Mouse (Mus musculus): Measurements from ENCODE around the gene Pde4b. TPM values are rescaled to one million over a fixed set of nuclear protein-coding genes. Genes with fewer than 3 reads are reported as not detected.

Pde4b gene
- polyA plus RNA-seq, 1 experiment from 2014 or later: 12.1 TPM

DNA sequence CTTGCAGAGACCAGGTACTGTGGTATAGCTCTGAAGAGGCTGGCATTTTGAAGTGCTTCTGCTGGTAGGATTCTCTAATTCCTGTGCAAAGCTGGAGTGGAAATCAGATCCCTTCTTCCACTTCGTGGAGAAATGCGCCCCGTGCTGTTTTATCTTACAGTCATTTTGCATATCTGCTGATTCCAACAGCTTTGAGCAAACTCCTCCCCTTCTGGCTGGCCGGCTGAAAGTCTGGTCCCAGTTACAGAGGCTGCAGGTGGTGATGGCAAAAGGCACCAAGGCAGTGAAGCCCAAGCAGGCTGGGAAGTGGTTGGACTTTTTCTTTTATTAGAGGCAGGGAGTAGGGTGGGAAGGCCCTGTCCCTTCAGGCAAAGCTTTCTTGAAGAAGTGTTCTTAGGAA is 481.2 kb downstream of the Pde4b start:
- Histone ChIP-seq H3K36me3 (no peaks in the 10 kb centered on the region), H3K4me3 (replicated peaks) (no peak overlapping the region), H3K4me1 (peaks cover 28% of the 10 kb centered on the region; the same call in 1 of the 2 replicates), H3K27me3 (replicated peaks) (no peaks in the 10 kb centered on the region), H3K9me3 (no peaks in the 10 kb centered on the region), H3K27ac (peak overlapping the region; percentile 60), H3K9ac (no peak overlapping the region), H3K4me2 (peak overlapping the region; percentile 84)
- WGBS: 2% methylated on average over 4 of the region's 4 CpGs
- peak; percentile 25; the same call in 1 of the 2 replicates for ATAC-seq (ENCODE audit: insufficient read depth, low FRiP score, low read depth)

DNA sequence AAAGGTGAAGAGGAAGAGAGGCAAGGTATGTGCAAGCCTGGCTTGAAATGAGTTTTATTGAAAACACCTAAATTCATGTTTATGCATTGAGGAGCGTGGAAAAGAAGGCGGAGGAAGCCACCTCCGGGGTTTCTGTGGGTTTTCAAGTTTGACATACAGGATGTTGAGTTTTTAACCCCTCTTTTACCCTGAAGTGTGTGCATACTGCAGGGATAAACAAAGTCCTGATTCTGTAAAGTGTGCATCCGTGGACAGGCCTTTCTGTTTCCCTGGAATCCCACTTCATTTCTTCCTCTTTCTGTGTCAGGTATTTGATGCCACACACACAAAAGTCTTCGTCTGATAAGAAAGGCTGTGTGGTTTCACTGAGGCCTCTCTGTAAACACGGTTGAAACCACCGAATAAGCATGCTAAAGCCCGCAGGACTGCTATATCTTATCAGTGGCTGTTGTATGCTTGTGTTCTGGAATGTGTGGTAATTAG is 481.8 kb downstream of the Pde4b start:
- Histone ChIP-seq H3K27me3 (replicated peaks) (no peaks in the 10 kb centered on the region), H3K36me3 (no peaks in the 10 kb centered on the region), H3K9ac (no peak overlapping the region), H3K4me1 (peaks cover 28% of the 10 kb centered on the region; the same call in 1 of the 2 replicates), H3K4me3 (replicated peaks) (0 out of 2 replicates have a peak overlapping the region, but pooled peaks have one; percentile 8), H3K9me3 (no peaks in the 10 kb centered on the region), H3K27ac (peak overlapping the region; percentile 60), H3K4me2 (peak overlapping the region; percentile 84)
- no peak for ATAC-seq (ENCODE audit: insufficient read depth, low FRiP score, low read depth)
- 15% methylated on average over 8 of the region's 8 CpGs for WGBS

- H3K9me3 ChIP-seq: no peaks in the 10 kb centered on the region
- WGBS: under 1% methylated on average over 20 of the region's 20 CpGs
- ATAC-seq (ENCODE audit: insufficient read depth, low FRiP score, low read depth): peak; percentile 72
- peak overlapping the region; percentile 88 for H3K27ac ChIP-seq
- peaks cover 28% of the 10 kb centered on the region; the same call in 1 of the 2 replicates for H3K4me1 ChIP-seq
- H3K4me3 ChIP-seq (replicated peaks): peak overlapping the region; percentile 53
- no peaks in the 10 kb centered on the region for H3K36me3 ChIP-seq
- no peaks in the 10 kb centered on the region for H3K27me3 ChIP-seq (replicated peaks)
- H3K4me2 ChIP-seq: peak overlapping the region; percentile 84
- peak overlapping the region; percentile 53 for H3K9ac ChIP-seq
These were observed 482.8 kb downstream of the Pde4b start for GRCm38 (mm10) chr4:102569950-102570765.

DNA sequence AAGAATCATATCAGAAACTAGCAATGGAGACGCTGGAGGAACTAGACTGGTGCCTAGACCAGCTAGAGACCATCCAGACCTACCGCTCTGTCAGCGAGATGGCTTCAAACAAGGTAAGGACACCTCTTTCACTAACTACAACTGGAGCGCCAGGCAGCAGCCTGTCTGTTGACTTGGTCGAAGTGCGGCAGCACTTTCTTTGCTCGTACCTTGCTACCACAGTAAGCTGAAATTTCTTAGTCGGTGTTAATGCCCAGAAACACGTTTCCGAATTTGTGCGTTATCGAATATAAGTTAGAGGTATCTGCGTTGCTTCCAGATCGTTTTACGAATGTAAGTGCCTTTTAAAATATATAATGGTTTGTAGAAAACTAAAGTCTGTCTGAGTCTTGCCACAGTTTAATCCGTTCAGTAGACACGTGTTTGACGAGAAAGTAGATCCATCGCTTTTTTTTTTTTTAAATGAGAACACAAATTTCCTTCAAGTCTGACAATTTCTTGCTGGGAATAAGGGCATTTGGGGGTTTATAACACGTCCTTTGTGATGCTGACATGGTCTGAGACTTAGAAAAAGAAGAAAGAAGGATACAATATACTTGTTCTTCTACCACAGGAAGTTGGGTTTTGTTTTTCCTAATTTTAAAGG is 483.5 kb downstream of the Pde4b start:
- peak; percentile 15; the same call in 1 of the 2 replicates for ATAC-seq (ENCODE audit: insufficient read depth, low FRiP score, low read depth)
- peaks cover 28% of the 10 kb centered on the region; the same call in 1 of the 2 replicates for H3K4me1 ChIP-seq

DNA sequence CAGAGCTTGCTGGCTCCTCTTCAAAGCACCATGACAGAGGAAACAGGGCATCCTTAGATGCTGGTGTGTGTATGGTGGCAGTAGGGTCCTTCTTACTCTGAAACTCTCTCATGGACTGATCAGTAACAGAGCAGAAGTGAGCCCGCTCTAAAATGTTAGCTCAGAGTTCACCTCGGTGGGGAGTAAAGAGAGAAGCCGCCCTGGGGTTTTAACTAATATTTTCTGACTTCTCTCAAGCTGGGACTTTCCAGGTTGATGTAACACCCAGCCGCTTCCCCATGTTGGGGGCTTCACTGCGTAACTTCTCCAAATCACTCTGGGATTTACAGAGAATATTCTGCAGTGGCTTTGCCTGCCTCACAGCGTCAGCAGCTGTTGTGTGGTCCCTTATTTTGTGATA is 484.7 kb downstream of the Pde4b start:
- no peak overlapping the region for H3K27ac ChIP-seq
- WGBS: 67% methylated on average over 6 of the region's 6 CpGs

More for the DNA sequence above, 483.5 kb downstream of the Pde4b start:
- WGBS: 2% methylated on average over 20 of the region's 20 CpGs
- Histone ChIP-seq H3K9me3 (no peaks in the 10 kb centered on the region), H3K4me2 (peak overlapping the region; percentile 84), H3K36me3 (no peaks in the 10 kb centered on the region), H3K27me3 (replicated peaks) (no peaks in the 10 kb centered on the region), H3K27ac (peak overlapping the region; percentile 88), H3K9ac (peak overlapping the region; percentile 53), H3K4me3 (replicated peaks) (peak overlapping the region; percentile 53)

DNA sequence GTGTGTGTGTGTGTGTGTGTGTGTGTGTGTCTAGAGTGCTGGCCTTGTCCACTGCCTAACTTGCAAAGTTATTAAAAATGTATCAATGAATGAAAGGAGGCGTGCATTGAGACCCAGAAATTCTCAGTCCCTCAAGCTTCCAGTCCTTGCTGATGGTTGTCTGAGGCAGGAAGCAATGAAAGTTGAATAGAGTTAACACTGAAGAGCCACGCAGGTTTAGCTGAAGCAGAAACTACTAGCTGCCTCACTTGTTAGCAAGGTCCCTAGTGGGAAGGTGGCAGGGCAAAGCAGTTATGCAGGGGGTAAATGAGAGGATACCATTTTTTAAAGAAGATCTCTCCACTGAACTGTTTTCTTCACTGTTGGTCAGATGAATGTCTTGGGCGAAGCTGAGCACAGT is 485.2 kb downstream of the Pde4b start:
- no peak for ATAC-seq (ENCODE audit: insufficient read depth, low FRiP score, low read depth)
- WGBS: 73% methylated on average over 3 of the region's 3 CpGs
- H3K4me3 ChIP-seq (replicated peaks): peak overlapping the region; percentile 28; the same call in 1 of the 2 replicates
- H3K9me3 ChIP-seq: no peaks in the 10 kb centered on the region
- H3K27ac ChIP-seq: no peak overlapping the region
- H3K4me2 ChIP-seq: peak overlapping the region; percentile 42; the same call in 1 of the 2 replicates
- H3K4me1 ChIP-seq: peaks cover 22% of the 10 kb centered on the region; the same call in 1 of the 2 replicates
- no peaks in the 10 kb centered on the region for H3K27me3 ChIP-seq (replicated peaks)
- H3K9ac ChIP-seq: no peak overlapping the region
- H3K36me3 ChIP-seq: no peaks in the 10 kb centered on the region

More for the DNA sequence above, 484.7 kb downstream of the Pde4b start:
- Histone ChIP-seq H3K4me3 (replicated peaks) (peak overlapping the region; percentile 28), H3K9ac (no peak overlapping the region), H3K9me3 (no peaks in the 10 kb centered on the region), H3K4me1 (peaks cover 27% of the 10 kb centered on the region; the same call in 1 of the 2 replicates), H3K36me3 (no peaks in the 10 kb centered on the region), H3K4me2 (peak overlapping the region; percentile 42), H3K27me3 (replicated peaks) (no peaks in the 10 kb centered on the region)
- ATAC-seq (ENCODE audit: insufficient read depth, low FRiP score, low read depth): no peak

DNA sequence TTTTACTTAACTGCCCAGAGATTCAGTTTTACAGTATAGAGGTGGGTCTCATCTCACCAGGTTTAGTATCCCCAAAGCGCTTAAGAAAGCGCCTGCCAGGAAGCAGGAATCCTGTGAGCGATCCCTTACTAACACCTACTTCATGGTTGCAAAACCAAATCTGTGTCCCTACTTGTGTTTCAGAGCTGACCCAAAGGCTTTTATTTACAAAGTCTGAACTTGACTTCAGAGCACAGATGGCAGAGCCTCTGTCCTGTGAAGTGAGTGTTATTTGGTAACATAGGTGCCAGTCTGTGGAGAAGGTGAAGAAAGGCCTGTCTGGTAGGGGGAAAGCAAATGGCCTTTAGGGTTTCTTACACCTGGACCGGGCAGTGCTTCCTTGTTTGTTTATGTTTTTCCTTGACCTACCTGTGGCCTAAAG is 486.0 kb downstream of the Pde4b start:
- H3K4me2 ChIP-seq: 0 out of 2 replicates have a peak overlapping the region, but pooled peaks have one; percentile 42
- no peaks in the 10 kb centered on the region for H3K9me3 ChIP-seq
- no peak overlapping the region for H3K27ac ChIP-seq
- H3K4me1 ChIP-seq: peaks cover 16% of the 10 kb centered on the region; the same call in 1 of the 2 replicates
- H3K4me3 ChIP-seq (replicated peaks): no peak overlapping the region
- H3K9ac ChIP-seq: no peak overlapping the region
- no peaks in the 10 kb centered on the region for H3K36me3 ChIP-seq
- ATAC-seq (ENCODE audit: insufficient read depth, low FRiP score, low read depth): no peak
- WGBS: 78% methylated on average over 4 of the region's 4 CpGs
- H3K27me3 ChIP-seq (replicated peaks): no peaks in the 10 kb centered on the region

- 47% methylated on average over 9 of the region's 9 CpGs for WGBS
- ATAC-seq (ENCODE audit: insufficient read depth, low FRiP score, low read depth): no peak
- no peaks in the 10 kb centered on the region for H3K27me3 ChIP-seq (replicated peaks)
- no peaks in the 10 kb centered on the region for H3K9me3 ChIP-seq
- peaks cover 7% of the 10 kb centered on the region; the same call in 1 of the 2 replicates for H3K4me1 ChIP-seq
- no peak overlapping the region for H3K4me2 ChIP-seq
- no peak overlapping the region for H3K27ac ChIP-seq
- no peak overlapping the region for H3K9ac ChIP-seq
- no peak overlapping the region for H3K4me3 ChIP-seq (replicated peaks)
- no peaks in the 10 kb centered on the region for H3K36me3 ChIP-seq
These were observed 486.9 kb downstream of the Pde4b start for GRCm38 (mm10) chr4:102574226-102574625.

- H3K4me3 ChIP-seq (replicated peaks): no peak overlapping the region
- H3K4me2 ChIP-seq: no peak overlapping the region
- no peaks in the 10 kb centered on the region for H3K9me3 ChIP-seq
- no peaks in the 10 kb centered on the region for H3K27me3 ChIP-seq (replicated peaks)
- no peak overlapping the region for H3K27ac ChIP-seq
- no peak overlapping the region for H3K9ac ChIP-seq
- 78% methylated on average over 10 of the region's 10 CpGs for WGBS
- H3K4me1 ChIP-seq: 0 out of 2 replicates have a peak, but pooled peaks cover 5% of the 10 kb centered on the region
- ATAC-seq (ENCODE audit: insufficient read depth, low FRiP score, low read depth): no peak
- H3K36me3 ChIP-seq: no peaks in the 10 kb centered on the region
These were observed 487.4 kb downstream of the Pde4b start for GRCm38 (mm10) chr4:102574666-102575254.

DNA sequence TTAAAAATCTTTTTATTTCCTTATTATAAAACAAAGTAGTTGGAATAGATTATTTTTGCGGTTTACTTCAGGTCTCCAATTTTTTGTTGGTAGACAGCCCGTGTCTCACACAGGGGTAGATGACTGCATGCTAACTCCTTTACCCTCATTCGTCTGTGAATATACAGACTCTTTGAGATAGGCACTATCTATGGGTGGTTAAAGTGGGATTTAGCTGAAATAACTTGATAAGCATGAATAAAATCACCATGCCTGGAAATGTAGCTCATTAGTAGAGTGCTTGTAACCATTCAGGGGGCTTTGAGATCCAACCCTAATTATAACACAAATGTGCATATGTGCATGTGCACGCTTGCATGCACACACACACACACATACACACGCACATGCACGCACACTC is 488.8 kb downstream of the Pde4b start:
- WGBS: 85% methylated on average over 6 of the region's 6 CpGs
- Histone ChIP-seq H3K4me2 (no peak overlapping the region), H3K9me3 (no peaks in the 10 kb centered on the region)

DNA sequence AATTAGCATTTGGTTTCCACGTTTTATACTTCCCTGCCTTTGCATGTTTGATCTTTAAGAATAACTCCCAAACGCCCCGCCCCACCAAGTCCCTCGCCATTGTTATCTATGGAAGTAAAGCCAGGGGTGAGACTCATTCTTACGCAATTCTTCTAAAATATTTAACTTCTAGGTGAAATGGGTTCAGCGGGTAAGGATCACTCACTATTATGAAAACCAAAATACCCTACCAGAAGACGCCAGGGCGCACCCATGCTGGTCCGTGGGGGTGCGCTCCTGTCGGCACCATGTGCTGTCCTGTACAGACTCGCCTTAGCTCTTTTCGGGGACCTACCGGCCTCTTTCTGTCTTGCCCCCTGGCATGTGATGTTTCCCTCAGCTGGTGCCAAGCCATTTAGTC is 490.3 kb downstream of the Pde4b start:
- H3K9me3 ChIP-seq: no peaks in the 10 kb centered on the region
- no peaks in the 10 kb centered on the region for H3K36me3 ChIP-seq
- 71% methylated on average over 14 of the region's 14 CpGs for WGBS
- H3K4me2 ChIP-seq: no peak overlapping the region
- no peaks in the 10 kb centered on the region for H3K27me3 ChIP-seq (replicated peaks)
- H3K4me3 ChIP-seq (replicated peaks): no peak overlapping the region
- H3K27ac ChIP-seq: no peak overlapping the region
- no peak for ATAC-seq (ENCODE audit: insufficient read depth, low FRiP score, low read depth)
- no peaks in the 10 kb centered on the region for H3K4me1 ChIP-seq
- H3K9ac ChIP-seq: no peak overlapping the region

More for the DNA sequence above, 488.8 kb downstream of the Pde4b start:
- ATAC-seq (ENCODE audit: insufficient read depth, low FRiP score, low read depth): no peak
- Histone ChIP-seq H3K4me1 (0 out of 2 replicates have a peak, but pooled peaks cover 2% of the 10 kb centered on the region), H3K9ac (no peak overlapping the region), H3K27me3 (replicated peaks) (no peaks in the 10 kb centered on the region), H3K27ac (no peak overlapping the region), H3K36me3 (no peaks in the 10 kb centered on the region), H3K4me3 (replicated peaks) (no peak overlapping the region)
